Mouse (Mus musculus): ENCODE measurements at regions not wholly inside any gene's neighbourhood (a gene's known extent, or its start where the extent isn't known, plus 50 kb on each side); places are given as distances from the start of the nearest gene placed in this dataset.

DNA sequence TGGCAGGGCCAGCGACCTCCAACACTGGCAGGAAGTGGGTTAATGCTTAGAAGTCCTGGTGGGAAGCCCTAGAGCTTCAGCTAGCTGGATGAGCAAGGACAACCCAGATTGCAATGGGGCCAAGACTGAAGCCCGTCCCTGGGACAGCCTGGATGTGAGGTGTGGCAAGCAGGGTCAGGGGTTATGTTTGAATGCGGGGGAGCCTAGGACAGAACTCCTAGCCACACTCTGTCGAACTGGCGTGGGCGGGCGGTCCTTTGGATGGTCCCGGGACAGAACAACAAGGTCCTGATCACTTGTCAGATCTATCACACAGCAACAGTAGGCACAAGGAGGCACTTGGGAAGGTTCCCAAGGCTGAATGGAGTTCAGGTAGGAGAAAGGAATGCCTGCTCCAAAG is 101.1 kb upstream of the Ccnd1 start:
- no peak for DNase-seq (ENCODE audit: low spot score)

DNA sequence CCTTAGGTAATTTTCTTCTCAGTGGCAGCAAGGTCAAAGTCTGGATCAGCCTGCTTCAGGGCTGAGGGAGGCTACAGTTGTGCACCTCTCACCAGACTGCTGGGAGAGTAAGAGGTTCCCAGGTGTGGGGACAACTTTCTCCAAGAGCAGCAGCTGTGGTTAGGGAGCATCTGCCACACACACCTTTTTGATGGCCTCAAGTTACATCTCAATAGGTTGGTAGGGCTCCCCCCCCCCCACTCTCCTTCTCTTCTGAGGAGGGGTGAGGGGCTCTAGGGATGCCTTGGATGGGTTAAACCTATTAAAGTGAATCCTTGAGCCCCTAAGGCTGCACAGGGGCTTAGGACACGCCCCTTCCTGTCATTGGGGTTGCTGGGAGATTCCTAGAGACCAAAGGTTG is 94.7 kb upstream of the Ccnd1 start:
- no peak for DNase-seq (ENCODE audit: low spot score)

DNA sequence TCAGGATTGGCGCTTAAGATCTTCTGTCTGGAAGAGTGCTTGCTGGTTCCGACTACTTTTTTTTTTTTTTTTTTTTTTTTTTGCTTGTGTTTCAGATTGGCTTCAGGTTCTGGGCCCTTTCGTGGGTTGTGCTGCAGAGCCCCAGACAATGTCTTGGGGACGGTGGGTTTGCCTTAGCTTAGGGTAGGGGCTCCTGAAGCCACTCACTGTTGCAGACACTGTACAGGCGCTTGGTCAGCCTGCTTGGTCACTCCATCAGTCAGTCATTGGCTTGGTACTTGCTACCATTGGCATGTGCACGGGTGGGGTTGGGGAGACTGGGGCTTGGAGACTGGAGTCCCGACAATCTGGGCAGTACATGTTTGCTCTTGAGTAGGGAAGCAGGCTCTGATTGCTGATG is 91.5 kb upstream of the Ccnd1 start:
- no peak for DNase-seq (ENCODE audit: low spot score)

DNA sequence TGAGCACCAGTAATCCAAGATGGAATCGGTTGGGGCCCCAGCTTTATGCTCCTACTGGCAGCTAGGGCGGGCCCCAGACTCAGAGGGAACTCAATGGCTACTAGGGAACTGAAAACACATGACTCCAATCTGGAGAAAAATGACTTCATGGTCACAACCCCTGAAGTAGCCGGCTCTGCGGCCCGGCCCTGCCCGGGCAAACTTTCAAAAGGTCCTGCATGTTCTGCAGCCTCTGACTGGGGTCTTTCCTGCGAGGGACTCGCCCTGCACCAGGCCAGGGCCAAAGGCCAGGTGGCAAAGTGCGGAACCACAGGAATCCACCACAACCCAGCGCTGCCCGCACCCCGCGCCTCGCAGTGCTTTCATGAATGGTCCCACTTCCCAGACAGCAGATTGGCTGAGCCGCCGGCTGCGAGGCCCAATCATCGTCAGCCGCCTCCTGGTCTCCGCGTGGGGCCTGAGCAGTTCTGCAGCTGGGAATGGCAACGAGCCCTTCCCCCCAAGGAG is 91.0 kb upstream of the Ccnd1 start:
- DNase-seq (ENCODE audit: low spot score), result peak; percentile 66

DNA sequence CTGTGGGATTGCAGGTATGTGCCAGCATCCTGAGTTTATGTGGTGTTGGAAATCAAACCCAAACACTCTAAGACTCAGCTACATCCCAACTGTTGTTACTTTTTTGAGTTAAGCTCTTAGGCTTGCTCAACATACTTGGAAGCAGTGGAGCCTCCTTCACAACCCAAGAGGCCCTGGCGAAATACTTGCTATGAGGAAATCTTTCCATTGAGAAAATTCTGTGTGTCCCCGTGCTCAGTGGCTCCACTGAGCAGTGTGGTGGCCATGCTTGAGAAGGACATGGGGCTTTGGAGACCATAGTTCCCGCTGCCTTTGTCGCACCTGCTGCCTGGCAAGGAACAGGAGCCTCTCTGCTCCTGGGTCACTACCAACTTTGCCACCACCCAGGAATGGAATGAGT is 89.9 kb upstream of the Ccnd1 start:
- DNase-seq (ENCODE audit: low spot score), result no peak

- DNase-seq (ENCODE audit: low spot score), result no peak
Measured at GRCm38 (mm10) chr7:145029124-145029523, 89.4 kb upstream of the Ccnd1 start.

DNA sequence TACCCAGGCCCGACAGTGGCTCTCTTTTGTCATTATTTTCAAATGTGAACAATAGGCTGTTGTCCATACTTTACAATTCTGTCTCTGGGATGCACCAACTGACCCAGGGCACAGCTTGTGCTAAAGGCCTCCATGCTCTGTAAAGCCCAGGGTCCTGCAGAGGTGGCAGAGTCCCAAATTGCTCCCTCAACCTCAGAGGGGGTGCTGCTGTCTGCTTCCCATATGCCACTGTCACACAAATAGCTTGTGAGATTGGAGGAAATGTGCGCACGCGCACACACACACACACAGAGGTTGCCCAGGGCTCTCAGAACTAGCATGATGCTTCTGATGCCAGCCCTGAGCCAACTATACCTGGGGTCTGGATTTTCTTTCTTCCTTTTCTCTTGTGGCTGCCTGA is 87.3 kb upstream of the Ccnd1 start:
- DNase-seq (ENCODE audit: low spot score), result no peak

GRCm38 (mm10) chr7:145026014-145026285 is 86.2 kb upstream of the Ccnd1 start:
- no peak for DNase-seq (ENCODE audit: low spot score)

DNA sequence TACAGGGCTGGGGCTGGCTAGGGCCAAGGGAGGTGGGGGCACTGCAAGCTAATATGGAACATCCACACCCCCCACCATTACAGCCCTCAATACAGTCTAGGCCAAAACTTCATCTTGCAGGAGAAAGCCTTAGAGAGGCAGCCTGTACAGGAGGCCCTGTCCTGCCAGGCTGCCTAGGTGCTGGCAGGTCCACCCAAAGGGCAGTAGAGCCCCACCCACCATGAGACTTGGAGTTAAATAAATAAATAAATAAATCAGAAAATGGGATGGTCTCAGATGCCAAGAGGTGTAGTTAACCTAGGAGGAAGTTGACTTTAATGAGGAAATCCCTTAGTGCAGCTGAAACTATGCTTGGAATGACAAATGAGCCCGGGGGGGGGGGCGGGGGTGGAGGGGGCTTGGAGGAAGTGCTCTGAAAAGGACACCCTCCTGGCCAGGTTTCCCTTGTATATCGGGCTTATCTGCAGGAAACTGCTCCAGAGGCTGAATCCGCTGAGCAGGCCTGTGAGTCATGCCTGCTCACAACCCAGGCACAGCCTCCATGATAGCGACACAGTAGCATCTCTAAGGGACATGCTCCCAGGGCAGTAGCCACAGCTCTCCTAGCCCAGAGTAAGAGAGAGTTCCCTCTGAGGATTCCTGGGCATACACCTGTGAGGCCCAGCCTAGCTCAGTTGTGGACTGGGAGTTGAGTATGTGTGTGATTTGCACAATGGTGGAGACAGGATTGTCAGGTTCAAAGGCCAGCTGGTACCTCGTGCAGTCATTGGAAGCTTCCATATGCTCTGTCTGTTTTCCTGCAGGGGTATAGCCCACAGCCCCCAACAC is 85.7 kb upstream of the Ccnd1 start:
- peak; percentile 44 for DNase-seq (ENCODE audit: low spot score)

GRCm38 (mm10) chr7:145024651-145025050 is 84.9 kb upstream of the Ccnd1 start:
- no peak for DNase-seq (ENCODE audit: low spot score)

GRCm38 (mm10) chr7:145019137-145019536 is 79.4 kb upstream of the Ccnd1 start:
- no peak for DNase-seq (ENCODE audit: low spot score)

DNA sequence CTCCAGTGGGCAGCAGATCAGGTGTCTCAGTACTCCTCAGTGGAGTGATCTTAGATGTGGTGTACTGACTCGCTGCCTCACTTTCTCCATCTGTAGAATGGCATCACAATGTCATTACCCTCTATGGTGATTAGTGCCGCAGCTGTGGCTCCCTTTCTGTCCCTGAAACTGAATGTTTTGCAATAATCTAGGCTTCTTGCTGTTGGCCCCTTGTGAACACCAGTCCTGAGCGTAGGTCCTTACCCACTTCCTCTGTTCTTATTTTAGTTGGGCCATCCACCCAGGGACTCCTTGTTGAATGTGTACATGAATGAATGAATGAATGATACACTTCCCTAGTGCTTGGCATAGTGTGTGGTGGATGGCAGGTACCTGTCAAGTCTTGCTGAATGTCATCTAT is 78.4 kb upstream of the Ccnd1 start:
- no peak for DNase-seq (ENCODE audit: low spot score)

DNA sequence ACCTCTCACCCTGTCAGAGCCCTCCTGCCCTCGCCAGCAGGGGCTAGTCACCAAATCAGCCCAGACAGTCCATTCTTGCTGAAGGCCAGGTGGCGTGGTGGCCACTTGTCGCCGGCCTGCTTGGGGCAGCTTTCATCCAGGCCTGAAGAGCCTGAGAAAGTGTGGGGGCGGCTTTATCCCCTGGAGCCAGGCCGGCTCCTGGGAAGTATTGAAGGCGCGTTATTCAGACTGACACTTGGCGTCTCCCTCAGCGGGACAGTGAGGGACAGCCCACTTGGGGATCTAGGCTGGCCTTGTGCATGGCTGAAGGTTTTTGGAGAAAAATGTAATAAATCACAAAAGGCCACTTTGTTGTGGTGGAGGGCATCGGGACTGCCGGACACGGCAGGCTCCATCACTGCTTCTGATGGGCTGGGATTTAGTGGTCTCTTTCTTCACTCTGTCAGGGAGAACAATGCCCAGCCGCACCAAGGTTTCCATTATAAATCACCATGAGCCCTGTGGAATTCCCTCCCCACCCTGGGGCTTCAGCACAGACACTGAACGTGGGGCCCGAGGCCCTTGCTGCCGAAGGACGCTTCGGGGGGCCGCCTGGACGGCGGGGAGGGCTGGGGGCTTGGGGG is 75.8 kb upstream of the Ccnd1 start:
- DNase-seq (ENCODE audit: low spot score), result no peak

GRCm38 (mm10) chr7:145010757-145011156 is 71.0 kb upstream of the Ccnd1 start:
- DNase-seq (ENCODE audit: low spot score), result no peak

- DNase-seq (ENCODE audit: low spot score), result no peak
Measured at GRCm38 (mm10) chr7:145010004-145010403, 70.3 kb upstream of the Ccnd1 start.

DNA sequence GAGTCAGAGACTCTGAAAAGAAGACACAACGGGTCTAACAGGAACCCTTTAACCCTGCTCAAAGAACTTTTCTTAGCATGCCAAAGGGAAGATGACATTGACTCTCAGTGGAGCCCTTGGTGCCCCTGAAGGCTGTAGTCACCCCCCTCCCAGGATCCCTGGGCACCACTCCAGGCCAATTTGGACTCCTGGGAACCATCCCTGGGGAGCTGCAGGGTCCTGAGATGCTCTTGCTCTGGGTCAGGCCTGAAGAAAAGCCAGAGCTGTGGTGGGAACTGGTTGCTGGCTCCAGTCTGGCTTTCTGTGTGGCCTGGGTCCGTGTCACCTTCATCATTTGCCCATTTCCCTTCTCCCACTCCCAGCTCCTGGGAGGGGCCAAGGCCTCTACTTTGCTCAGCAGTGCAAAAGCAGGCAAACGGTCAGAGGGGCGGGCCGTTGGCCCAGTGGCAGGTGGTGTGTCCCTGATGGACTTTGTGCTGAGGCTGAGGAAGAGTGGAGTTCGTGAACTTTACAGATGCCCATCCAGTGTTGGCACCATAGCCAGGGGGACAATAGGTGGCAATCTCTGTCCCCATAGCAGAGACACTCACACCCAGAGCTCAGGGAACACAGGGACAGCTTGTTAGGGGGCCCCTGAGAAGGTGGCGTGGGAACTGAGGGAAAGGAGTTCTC is 69.1 kb upstream of the Ccnd1 start:
- no peak for DNase-seq (ENCODE audit: low spot score)

- no peak for DNase-seq (ENCODE audit: low spot score)
Measured at GRCm38 (mm10) chr7:145007216-145007615, 67.5 kb upstream of the Ccnd1 start.

GRCm38 (mm10) chr7:145001503-145002084 is 61.9 kb upstream of the Ccnd1 start:
- DNase-seq (ENCODE audit: low spot score), result no peak

- no peak for DNase-seq (ENCODE audit: low spot score)
Measured at GRCm38 (mm10) chr7:144999741-145000140, 60.0 kb upstream of the Ccnd1 start.

GRCm38 (mm10) chr7:144996847-144997246 is 57.1 kb upstream of the Ccnd1 start:
- DNase-seq (ENCODE audit: low spot score), result no peak

- DNase-seq (ENCODE audit: low spot score), result no peak
Measured at GRCm38 (mm10) chr7:144994229-144994628, 54.5 kb upstream of the Ccnd1 start.

- DNase-seq (ENCODE audit: low spot score), result no peak
Measured at GRCm38 (mm10) chr7:144993566-144993965, 53.8 kb upstream of the Ccnd1 start.

DNA sequence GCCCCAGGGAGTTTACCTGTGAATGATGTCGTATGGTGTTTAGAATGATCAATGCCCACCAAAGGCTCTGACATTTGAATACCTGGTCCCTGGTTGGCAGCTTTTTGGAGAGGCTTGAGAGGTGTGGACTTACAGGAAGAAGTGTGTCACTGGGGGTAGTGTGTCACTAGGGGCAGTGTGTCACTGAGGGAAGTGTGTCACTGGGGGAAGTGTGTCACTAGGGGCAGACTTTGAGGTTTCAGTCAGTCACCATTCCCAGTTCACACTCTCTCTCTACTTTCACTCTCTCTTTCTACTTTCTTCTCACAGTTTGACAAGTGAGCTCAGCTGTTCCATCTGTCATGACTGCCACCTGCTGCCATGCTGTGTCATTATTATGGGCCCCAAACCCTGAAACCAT is 52.0 kb upstream of the Ccnd1 start:
- DNase-seq (ENCODE audit: low spot score), result no peak
